Mouse (Mus musculus) embryonic fibroblast, embryonic 13.5 days (primary cell): ENCODE measurements at regions not wholly inside any gene's neighbourhood (a gene's known extent, or its start where the extent isn't known, plus 50 kb on each side); places are given as distances from the start of the nearest gene placed in this dataset.

Experiments
- CTCF ChIP-seq: IDR thresholded peaks from 2 replicates; pipeline ENCODE4 v1.5.1; 2011; ENCODE audit warnings: mild to moderate bottlenecking, control low read depth, low read length, moderate library complexity, borderline replicate concordance; ENCODE audit not compliant: insufficient read depth
- POLR2A ChIP-seq: IDR thresholded peaks from 2 replicates; pipeline ENCODE4 v1.6.1; 2011; ENCODE audit warnings: low read depth, mild to moderate bottlenecking, control low read depth, low read length, moderate library complexity

DNA sequence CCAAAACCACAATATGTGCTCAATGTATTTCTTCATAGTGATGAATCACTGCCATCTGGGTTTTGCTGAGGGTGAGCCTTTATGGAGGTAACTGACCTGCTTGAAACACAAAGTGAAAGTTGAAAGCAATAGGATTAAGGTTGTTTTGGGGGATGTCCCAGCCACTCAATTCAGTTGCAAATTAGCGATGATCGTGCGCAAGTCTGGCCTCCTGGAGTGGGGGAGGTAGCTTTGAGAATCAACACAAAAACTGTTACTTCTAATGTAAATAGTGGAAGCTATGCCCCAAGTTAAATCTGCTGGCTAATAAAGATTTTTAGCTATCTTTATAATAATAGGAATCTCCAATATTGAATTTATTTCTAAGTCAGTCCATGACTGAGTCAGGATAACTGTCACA, 56.3 kb upstream of the Cers4 start:
- no peak for TF ChIP-seq POLR2A
- no peak for TF ChIP-seq CTCF
